Mouse (Mus musculus) liver, embryonic 14.5 days (tissue): ENCODE measurements around the gene Slfn14. TPM values are rescaled to one million over a fixed set of nuclear protein-coding genes. Genes with fewer than 3 reads are reported as not detected.

Experiments used
- ATAC-seq: fragments of 200-750 bp; cut with Nextera tagmentation; 2 replicates; pipeline ENCODE4 v1.8.0; 2017; ENCODE audit warnings: moderate number of reproducible peaks, mild to moderate bottlenecking, moderate library complexity; ENCODE audit not compliant: insufficient read depth
- DNase-seq, 3 experiments: peaks; one replicate each; pipeline ENCODE4 v3.0.0-alpha.2; 2012 to 2013; ENCODE audit warnings: low read depth in 3 of 3, low spot score in 3 of 3
- H3K27ac ChIP-seq: fragments of 300-500 bp; sonication (generic); 2 replicates; pipeline ENCODE4 v1.5.1; 2014; ENCODE audit warnings: moderate library complexity, mild to moderate bottlenecking, control low read depth, inconsistent platforms
- H3K27me3 ChIP-seq: fragments of 300-500 bp; sonication (generic); 2 replicates; pipeline ENCODE4 v1.6.1; 2014; ENCODE audit warnings: mild to moderate bottlenecking, low read length, moderate library complexity; ENCODE audit not compliant: control insufficient read depth, insufficient read depth
- H3K36me3 ChIP-seq: fragments of 300-500 bp; sonication (generic); replicated peaks from 2 replicates; pipeline ENCODE4 v1.6.1; 2014; ENCODE audit warnings: low read depth; ENCODE audit not compliant: control insufficient read depth, insufficient read depth
- H3K4me1 ChIP-seq, 2 experiments: fragments of 200-500 bp in 1 of 2; fragments of 300-500 bp in 1 of 2; sonication (generic) in 1 of 2; replicated peaks; 2 replicates each; pipeline ENCODE4 v1.6.1; 2012 to 2014; ENCODE audit warnings: antibody characterized with exemption in 1 of 2, inconsistent platforms in 1 of 2, low read length in 1 of 2; ENCODE audit not compliant: control insufficient read depth in 2 of 2, insufficient read depth in 2 of 2
- H3K4me2 ChIP-seq: fragments of 300-500 bp; sonication (generic); 2 replicates; pipeline ENCODE4 v1.6.1; 2014; ENCODE audit warnings: low read depth, mild to moderate bottlenecking, control low read depth, moderate library complexity
- H3K4me3 ChIP-seq, 2 experiments: fragments of 200-500 bp in 1 of 2; fragments of 300-500 bp in 1 of 2; sonication (generic) in 1 of 2; 2 replicates each; pipeline ENCODE4 v1.5.1; 2012 to 2014; ENCODE audit warnings: low read depth in 2 of 2, low read length in 2 of 2, mild to moderate bottlenecking in 2 of 2, control low read depth in 1 of 2, inconsistent platforms in 1 of 2, moderate library complexity in 1 of 2; ENCODE audit not compliant: insufficient read depth in 1 of 2
- H3K9ac ChIP-seq: fragments of 300-500 bp; sonication (generic); replicated peaks from 2 replicates; pipeline ENCODE4 v1.6.1; 2014; ENCODE audit warnings: mild to moderate bottlenecking, control low read depth, moderate library complexity
- H3K9me3 ChIP-seq: fragments of 300-500 bp; sonication (generic); 2 replicates; pipeline ENCODE4 v1.6.1; 2016; ENCODE audit warnings: low read length, mixed read lengths; ENCODE audit not compliant: control insufficient read depth
- CTCF ChIP-seq: IDR thresholded peaks from 2 replicates; pipeline ENCODE4 v1.5.1; 2016; ENCODE audit warnings: antibody characterized with exemption, low read depth, control low read depth
- EP300 ChIP-seq: IDR thresholded peaks from 2 replicates; pipeline ENCODE4 v1.6.1; 2016; ENCODE audit warnings: antibody characterized with exemption, low read depth
- WGBS: fragments of 180-500 bp; shearing (Covaris S2); extraction: QIAGEN DNeasy Blood & Tissue Kit; methylation state at CpG from one replicate; pipeline ENCODE4 v1.1.7; 2014; ENCODE audit not compliant: insufficient replicate concordance; 5-methylcytosine and 5-hydroxymethylcytosine counted together
- polyA plus RNA-seq, 2 experiments: library from polyadenylated mRNA; depleted of rRNA in 1 of 2; stranded (reverse) in 1 of 2; unstranded in 1 of 2; fragments of >200 nt; fragmentation: Nextera tagmentation in 1 of 2; extraction: Ambion mirVana in 1 of 2; gene quantifications; 2 replicates each; pipeline versions ENCODE4 v1.2.1 to v1.2.3; 2012 to 2014

The Slfn14 gene
- polyA plus RNA-seq, 2 experiments = 15.4 to 30.4 TPM

GRCm38 (mm10) chr11:83294133-83294532 lies 7.6 kb upstream of the Slfn14 start:
- peaks cover 20 to 35% of the 10 kb centered on the region in 2 experiments for H3K4me1 ChIP-seq
- TF ChIP-seq CTCF = no peak
- no peak for TF ChIP-seq EP300
- no peak for ATAC-seq
- no peak overlapping the region for H3K27ac ChIP-seq
- 91% methylated on average over 2 of the region's 2 CpGs for WGBS
- H3K4me2 ChIP-seq = peak overlapping the region; percentile 95
- peak overlapping the region in 1 of 2 experiments; percentile 94; a peak in 1 of 4 replicates for H3K4me3 ChIP-seq
- no peaks in the 10 kb centered on the region for H3K27me3 ChIP-seq
- DNase-seq = no peak
- H3K36me3 ChIP-seq = peaks cover 36% of the 10 kb centered on the region
- no peaks in the 10 kb centered on the region for H3K9me3 ChIP-seq
- H3K9ac ChIP-seq = no peak overlapping the region

- WGBS = 77% methylated on average over 1 of the region's 1 CpGs
- Histone ChIP-seq H3K27me3 (no peaks in the 10 kb centered on the region), H3K36me3 (peaks cover 36% of the 10 kb centered on the region), H3K4me3 (peak overlapping the region; percentile 62 to 94), H3K4me2 (peak overlapping the region; percentile 95), H3K9me3 (no peaks in the 10 kb centered on the region), H3K27ac (peak overlapping the region; percentile 12), H3K9ac (peak overlapping the region; percentile 93), H3K4me1 (peaks cover 27 to 36% of the 10 kb centered on the region in 2 experiments)
- TF ChIP-seq CTCF (no peak), EP300 (no peak)
- DNase-seq (no peak), ATAC-seq (no peak)
These were observed 6.7 kb upstream of the Slfn14 start for GRCm38 (mm10) chr11:83293182-83293581.

GRCm38 (mm10) chr11:83292251-83292587 lies 5.7 kb upstream of the Slfn14 start:
- no peaks in the 10 kb centered on the region for H3K27me3 ChIP-seq
- TF ChIP-seq EP300 = no peak
- TF ChIP-seq CTCF = no peak
- no peak for DNase-seq
- WGBS = 2% methylated on average over 5 of the region's 5 CpGs
- ATAC-seq = no peak
- no peaks in the 10 kb centered on the region for H3K9me3 ChIP-seq
- H3K9ac ChIP-seq = peak overlapping the region; percentile 93
- peak overlapping the region; percentile 72 for H3K27ac ChIP-seq
- peak overlapping the region; percentile 95 for H3K4me2 ChIP-seq
- peaks cover 32% of the 10 kb centered on the region for H3K36me3 ChIP-seq
- H3K4me3 ChIP-seq = peak overlapping the region; percentile 94
- peaks cover 28 to 32% of the 10 kb centered on the region in 2 experiments for H3K4me1 ChIP-seq

GRCm38 (mm10) chr11:83291375-83292250 lies 5.1 kb upstream of the Slfn14 start:
- Histone ChIP-seq H3K4me2 (peak overlapping the region; percentile 95), H3K9me3 (no peaks in the 10 kb centered on the region), H3K27ac (peak overlapping the region; percentile 86), H3K36me3 (peaks cover 26% of the 10 kb centered on the region), H3K9ac (peak overlapping the region; percentile 93), H3K4me3 (peak overlapping the region; percentile 94), H3K27me3 (no peaks in the 10 kb centered on the region), H3K4me1 (peaks cover 32 to 33% of the 10 kb centered on the region in 2 experiments)
- ATAC-seq (peak; percentile 89), DNase-seq (peak; percentile 94 to 95 (median 95))
- WGBS = under 1% methylated on average over 38 of the region's 38 CpGs
- TF ChIP-seq EP300 (no peak), CTCF (no peak)

- H3K9ac ChIP-seq = no peak overlapping the region; the same call in 1 of the 2 replicates
- H3K9me3 ChIP-seq = no peaks in the 10 kb centered on the region
- H3K27me3 ChIP-seq = no peaks in the 10 kb centered on the region
- no peak for TF ChIP-seq EP300
- TF ChIP-seq CTCF = no peak
- no peak overlapping the region for H3K27ac ChIP-seq
- DNase-seq (no peak), ATAC-seq (no peak)
- peaks cover 43 to 45% of the 10 kb centered on the region in 2 experiments for H3K4me1 ChIP-seq
- H3K36me3 ChIP-seq = peaks cover 7% of the 10 kb centered on the region
- 73% methylated on average over 2 of the region's 2 CpGs for WGBS
- H3K4me2 ChIP-seq = no peak overlapping the region
- H3K4me3 ChIP-seq = no peak overlapping the region
These were observed 3.1 kb upstream of the Slfn14 start for GRCm38 (mm10) chr11:83289633-83290032.
